In genomic region chr6:31658447-31659199, GRCm38 (mm10) we compare ENCODE assay signal across 26 mouse cellular contexts.
A peak's percentile ranks its signal among the peaks of the same experiment; 100 is the strongest.
DNase-seq lines count a peak whose midpoint lies in the region; ATAC-seq lines count a peak whose summit lies in the region.
"Had no signal": no experiment of that assay in that cellular context is flagged by ENCODE, and none has a peak within 500 bp of the region (broad histone marks: within the 10 kb centered on the region; RNA-seq: fewer than 3 reads in every experiment).

No protein-coding gene starts in this region.

- intact Hi-C loops in heart, postnatal 25 days (cut with DNase I) = no loop called here

- H3K4me1 ChIP-seq in heart, embryonic 11.5 days (ENCODE audit: control insufficient read depth, insufficient read depth, low read length) = no peaks in the 10 kb centered on the region
- H3K4me1 ChIP-seq in erythroblast, embryonic 14.5 days (ENCODE audit: control insufficient read depth) = peaks cover 58% of the 10 kb centered on the region
- peaks cover 45% of the 10 kb centered on the region for H3K4me1 ChIP-seq in liver, embryonic 15.5 days (replicated peaks)
- no peaks in the 10 kb centered on the region; the same call in 1 of the 2 replicates for H3K4me1 ChIP-seq in midbrain, embryonic 10.5 days
- H3K4me1 ChIP-seq: embryonic facial prominence, embryonic 15.5 days; forebrain, embryonic 12.5 days; hindbrain, embryonic 10.5 days; limb, embryonic 10.5 days; midbrain, embryonic 12.5 days had no signal

- H3K4me2 ChIP-seq in heart, embryonic 11.5 days = peak overlapping the region; percentile 14; the same call in 1 of the 2 replicates
- H3K4me2 ChIP-seq in liver, embryonic 15.5 days = peak overlapping the region; percentile 77
- H3K4me2 ChIP-seq: embryonic facial prominence, embryonic 15.5 days; forebrain, embryonic 12.5 days; midbrain, embryonic 12.5 days; neural tube, embryonic 13.5 days had no signal

- H3K36me3 ChIP-seq in heart, embryonic 11.5 days (ENCODE audit: control insufficient read depth, insufficient read depth, low read length) = no peaks in the 10 kb centered on the region
- peaks cover 5% of the 10 kb centered on the region; the same call in 1 of the 2 replicates for H3K36me3 ChIP-seq in erythroblast, embryonic 14.5 days (ENCODE audit: control insufficient read depth)
- H3K36me3 ChIP-seq in liver, embryonic 15.5 days (replicated peaks) = no peaks in the 10 kb centered on the region
- H3K36me3 ChIP-seq in midbrain, embryonic 10.5 days = no peaks in the 10 kb centered on the region
- H3K36me3 ChIP-seq: embryonic facial prominence, embryonic 15.5 days; forebrain, embryonic 12.5 days; hindbrain, embryonic 10.5 days; limb, embryonic 10.5 days; midbrain, embryonic 12.5 days; neural tube, embryonic 13.5 days had no signal

- 0 out of 2 replicates have a peak, but pooled peaks cover 5% of the 10 kb centered on the region for H3K27me3 ChIP-seq in heart, embryonic 11.5 days (ENCODE audit: control insufficient read depth, insufficient read depth, low read length)
- no peaks in the 10 kb centered on the region for H3K27me3 ChIP-seq in erythroblast, embryonic 14.5 days (ENCODE audit: control insufficient read depth)
- no peaks in the 10 kb centered on the region for H3K27me3 ChIP-seq in liver, embryonic 15.5 days
- 0 out of 2 replicates have a peak, but pooled peaks cover 5% of the 10 kb centered on the region for H3K27me3 ChIP-seq in midbrain, embryonic 10.5 days (ENCODE audit: low read depth, poor library complexity, severe bottlenecking)

- H3K9ac ChIP-seq in heart, embryonic 11.5 days (ENCODE audit: low read depth, low read length) = no peak overlapping the region
- peak overlapping the region; percentile 46; the same call in 1 of the 2 replicates for H3K9ac ChIP-seq in liver, embryonic 15.5 days
- H3K9ac ChIP-seq: embryonic facial prominence, embryonic 15.5 days; forebrain, embryonic 12.5 days; midbrain, embryonic 12.5 days; neural tube, embryonic 13.5 days had no signal

- ATAC-seq in heart, embryonic 11.5 days (replicated peaks; ENCODE audit: insufficient number of reproducible peaks, low FRiP score, low TSS enrichment) = peak; percentile 78
- ATAC-seq in liver, embryonic 15.5 days (ENCODE audit: insufficient read depth) = peak; percentile 97
- ATAC-seq: hindbrain, postnatal 0 days; intestine, postnatal 0 days had no signal

- peak overlapping the region; percentile 64; the same call in 1 of the 2 replicates for H3K27ac ChIP-seq in heart, embryonic 11.5 days (ENCODE audit: low read depth, low read length)
- peak overlapping the region; percentile 91 for H3K27ac ChIP-seq in liver, embryonic 15.5 days (replicated peaks)
- no peak overlapping the region for H3K27ac ChIP-seq in midbrain, embryonic 10.5 days (replicated peaks)
- H3K27ac ChIP-seq: embryonic facial prominence, embryonic 15.5 days; forebrain, embryonic 12.5 days; hindbrain, embryonic 10.5 days; hindbrain, postnatal 0 days; kidney, postnatal 0 days; layer of hippocampus, adult 2 months; limb, embryonic 10.5 days; midbrain, embryonic 12.5 days; neural tube, embryonic 13.5 days had no signal

- WGBS in heart, embryonic 11.5 days (ENCODE audit: insufficient replicate concordance) = 74% methylated on average over 19 of the region's 19 CpGs
- WGBS in liver, embryonic 15.5 days (ENCODE audit: insufficient replicate concordance) = 22% methylated on average over 19 of the region's 19 CpGs
- 89% methylated on average over 19 of the region's 19 CpGs for WGBS in midbrain, embryonic 10.5 days

- H3K9me3 ChIP-seq in heart, embryonic 11.5 days (replicated peaks; ENCODE audit: control insufficient read depth, low read length) = no peaks in the 10 kb centered on the region
- no peaks in the 10 kb centered on the region for H3K9me3 ChIP-seq in erythroblast, embryonic 14.5 days (ENCODE audit: control insufficient read depth, low read length)
- no peaks in the 10 kb centered on the region for H3K9me3 ChIP-seq in liver, embryonic 15.5 days (replicated peaks)
- no peaks in the 10 kb centered on the region for H3K9me3 ChIP-seq in midbrain, embryonic 10.5 days (replicated peaks)
- H3K9me3 ChIP-seq: embryonic facial prominence, embryonic 15.5 days; forebrain, embryonic 12.5 days; hindbrain, embryonic 10.5 days; limb, embryonic 10.5 days; midbrain, embryonic 12.5 days; neural tube, embryonic 13.5 days had no signal

- no peak for DNase-seq in heart, postnatal 25 days (ENCODE audit: low spot score)
- peak; percentile 35 for DNase-seq in MEL-GATA-1-ER (ENCODE audit: extremely low read depth, low read depth)
- no peak for DNase-seq in cerebellum, adult 9-11 months
- DNase-seq in midbrain, embryonic 10.5 days (ENCODE audit: low spot score) = no peak
- no peak for DNase-seq in lung, postnatal 14 days
- DNase-seq: adrenal gland, adult 2 months; B cell, adult 2 months; cerebellum, postnatal 14 days; gastrocnemius, postnatal 14 days; lung, adult 2 months; lung, postnatal 36 days; right cerebral cortex, adult 18-20 months; thymus, postnatal 25 days had no signal

- no peak overlapping the region for H3K4me3 ChIP-seq in heart, embryonic 11.5 days (ENCODE audit: low read depth, low read length)
- peak overlapping the region; percentile 62 for H3K4me3 ChIP-seq in erythroblast, embryonic 14.5 days (replicated peaks)
- H3K4me3 ChIP-seq in liver, embryonic 15.5 days (replicated peaks) = peak overlapping the region; percentile 48
- H3K4me3 ChIP-seq in midbrain, embryonic 10.5 days = no peak overlapping the region
- H3K4me3 ChIP-seq: embryonic facial prominence, embryonic 15.5 days; forebrain, embryonic 12.5 days; hindbrain, embryonic 10.5 days; layer of hippocampus, adult 2 months; limb, embryonic 10.5 days; midbrain, embryonic 12.5 days; neural tube, embryonic 13.5 days had no signal

Comparison
In these comparisons a context has a peak if more than half of its experiments do, and no peak if none do; other contexts are left out.
1. H3K4me3 ChIP-seq: peak in erythroblast, embryonic 14.5 days (single experiment) and liver, embryonic 15.5 days (single experiment); none in heart, embryonic 11.5 days (single experiment) and midbrain, embryonic 10.5 days (single experiment).